ENCODE assay signal across 19 mouse cellular contexts in the genomic region with DNA sequence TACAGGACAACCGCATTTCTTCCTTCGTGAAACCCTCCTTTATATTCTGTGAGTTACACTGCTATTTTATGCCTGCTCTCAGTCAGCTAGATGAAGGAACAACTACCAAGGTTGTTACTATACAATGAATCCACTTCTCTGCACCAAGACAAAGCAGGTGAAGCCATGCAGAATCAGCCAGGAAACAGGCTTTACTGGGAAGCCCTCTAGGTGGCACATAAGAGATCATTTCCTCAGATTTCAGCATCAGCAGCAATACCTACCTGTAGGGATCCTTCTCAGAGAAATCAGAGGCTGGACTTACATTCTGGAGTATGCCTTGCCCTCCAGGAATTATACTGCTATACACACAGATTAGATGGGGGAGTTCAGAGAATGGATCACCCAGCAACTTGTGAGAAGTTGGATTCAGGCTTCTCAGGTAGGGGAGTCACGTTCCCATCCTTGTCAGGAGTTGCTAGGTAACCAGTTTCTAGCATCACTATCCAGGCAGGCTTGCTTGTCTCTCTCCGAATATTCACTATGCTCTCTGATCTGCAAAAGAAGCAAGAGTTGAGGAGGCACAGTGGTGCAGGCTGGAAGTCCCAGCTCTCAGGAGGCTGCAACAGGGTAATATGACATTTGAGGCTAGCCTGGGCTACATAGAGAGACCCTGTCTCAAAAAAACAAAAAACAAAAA.
"Had no signal": no experiment of that assay in that cellular context is flagged by ENCODE, and none has a peak within 500 bp of the region (broad histone marks: within the 10 kb centered on the region; RNA-seq: fewer than 3 reads in every experiment).

No protein-coding gene starts in this region.

- H3K4me1 ChIP-seq: limb, embryonic 15.5 days; neural tube, embryonic 13.5 days; stomach, embryonic 15.5 days had no signal

- H3K36me3 ChIP-seq: limb, embryonic 12.5 days; limb, embryonic 15.5 days; stomach, embryonic 15.5 days had no signal

- H3K27me3 ChIP-seq: limb, embryonic 12.5 days; limb, embryonic 15.5 days; neural tube, embryonic 13.5 days; stomach, embryonic 15.5 days had no signal

- H3K4me3 ChIP-seq: limb, embryonic 12.5 days; limb, embryonic 15.5 days; myocyte; neural tube, embryonic 13.5 days; stomach, embryonic 15.5 days had no signal

- H3K9me3 ChIP-seq: limb, embryonic 12.5 days; limb, embryonic 15.5 days; neural tube, embryonic 13.5 days; stomach, embryonic 15.5 days had no signal

- H3K4me2 ChIP-seq: limb, embryonic 12.5 days; limb, embryonic 15.5 days; liver, embryonic 11.5 days; lung, embryonic 14.5 days; neural tube, embryonic 13.5 days; stomach, embryonic 15.5 days had no signal

- ATAC-seq: liver, postnatal 0 days; lung, postnatal 0 days had no signal

- DNase-seq: kidney, adult 2 months; kidney, postnatal 25 days; left cerebral cortex, postnatal 4 days; liver, postnatal 0 days; lung, embryonic 14.5 days; retina, postnatal 1 day; right cerebral cortex, postnatal 25 days; spleen, adult 18-20 months; thymus, postnatal 36 days had no signal

- H3K27ac ChIP-seq: kidney, postnatal 0 days; limb, embryonic 12.5 days; limb, embryonic 15.5 days; liver, embryonic 14.5 days; macrophage; neural tube, embryonic 13.5 days; stomach, embryonic 15.5 days had no signal

- H3K9ac ChIP-seq: limb, embryonic 12.5 days; limb, embryonic 15.5 days; liver, embryonic 14.5 days; liver, postnatal 0 days; lung, embryonic 14.5 days; neural tube, embryonic 13.5 days; stomach, embryonic 15.5 days had no signal
